Mouse (Mus musculus): ENCODE data around the gene Myh10. TPM values are rescaled to one million over a fixed set of nuclear protein-coding genes. Genes with fewer than 3 reads are reported as not detected.
A peak's percentile ranks its signal among the peaks of the same experiment; 100 is the strongest.

The Myh10 gene
- polyA plus RNA-seq, 1 experiment from 2014 or later: 147 TPM

DNA sequence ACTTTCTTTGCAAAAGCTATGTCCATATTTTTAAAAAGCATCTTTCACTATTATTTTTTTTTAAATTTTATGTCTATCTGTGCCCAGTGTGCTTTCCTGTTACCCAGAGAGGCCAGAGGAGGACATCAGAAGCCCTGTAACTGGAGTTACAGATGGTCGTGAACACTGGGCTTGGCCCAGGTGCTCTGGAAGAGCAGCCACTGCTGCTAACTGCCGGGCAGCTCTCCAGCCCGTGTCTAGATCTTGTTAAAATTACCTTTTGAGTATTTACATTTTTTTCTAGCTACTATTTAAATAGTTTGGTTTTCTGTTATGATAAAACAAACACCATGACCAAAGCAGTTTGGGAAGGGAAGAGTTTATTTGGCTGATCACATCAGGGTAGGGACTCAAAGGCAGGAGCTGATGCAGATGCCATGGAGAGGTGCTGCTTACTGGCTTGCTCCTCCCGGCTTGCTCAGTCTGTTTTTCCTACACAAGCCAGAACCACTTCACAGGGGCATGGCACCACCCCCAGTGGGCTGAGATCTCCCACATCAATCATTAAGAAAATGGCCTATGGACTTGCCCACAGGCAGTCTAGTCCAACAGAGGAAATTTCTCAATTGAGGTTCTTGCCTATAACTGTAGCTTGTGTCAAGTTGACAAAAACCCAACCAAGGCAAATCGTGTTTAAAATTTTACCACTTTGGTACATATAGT is 16.7 kb downstream of the Myh10 start:
- no peak overlapping the region for H3K9ac ChIP-seq (replicated peaks; ENCODE audit: low read length)
- WGBS: 70% methylated on average over 5 of the region's 5 CpGs
- peaks cover 22% of the 10 kb centered on the region for H3K36me3 ChIP-seq (ENCODE audit: insufficient read depth, low read length)
- H3K4me1 ChIP-seq (ENCODE audit: insufficient read depth, low read length): peaks cover 16% of the 10 kb centered on the region; the same call in 1 of the 2 replicates
- 0 out of 2 replicates have a peak, but pooled peaks cover 3% of the 10 kb centered on the region for H3K9me3 ChIP-seq (ENCODE audit: low read length)
- H3K4me2 ChIP-seq (replicated peaks; ENCODE audit: low read depth, low read length): no peak overlapping the region
- H3K27me3 ChIP-seq (ENCODE audit: insufficient read depth, low read length): no peaks in the 10 kb centered on the region
- no peak overlapping the region for H3K4me3 ChIP-seq (ENCODE audit: low read length)
- H3K27ac ChIP-seq (ENCODE audit: low read length): no peak overlapping the region
- ATAC-seq (ENCODE audit: low FRiP score, low TSS enrichment): no peak

GRCm38 (mm10) chr11:68716167-68716566 is 24.8 kb downstream of the Myh10 start:
- peaks cover 24% of the 10 kb centered on the region; the same call in 1 of the 2 replicates for H3K4me1 ChIP-seq (ENCODE audit: insufficient read depth, low read length)
- peaks cover 14% of the 10 kb centered on the region; the same call in 1 of the 2 replicates for H3K36me3 ChIP-seq (ENCODE audit: insufficient read depth, low read length)
- H3K4me3 ChIP-seq (ENCODE audit: low read length): no peak overlapping the region
- no peak overlapping the region for H3K4me2 ChIP-seq (replicated peaks; ENCODE audit: low read depth, low read length)
- 85% methylated on average over 4 of the region's 4 CpGs for WGBS
- H3K9ac ChIP-seq (replicated peaks; ENCODE audit: low read length): no peak overlapping the region
- no peaks in the 10 kb centered on the region for H3K27me3 ChIP-seq (ENCODE audit: insufficient read depth, low read length)
- H3K27ac ChIP-seq (ENCODE audit: low read length): no peak overlapping the region
- ATAC-seq (ENCODE audit: low FRiP score, low TSS enrichment): peak; percentile 6; the same call in 1 of the 2 replicates
- no peaks in the 10 kb centered on the region for H3K9me3 ChIP-seq (ENCODE audit: low read length)

- peaks cover 24% of the 10 kb centered on the region for H3K36me3 ChIP-seq (ENCODE audit: insufficient read depth, low read length)
- H3K4me3 ChIP-seq (ENCODE audit: low read length): no peak overlapping the region
- no peaks in the 10 kb centered on the region for H3K27me3 ChIP-seq (ENCODE audit: insufficient read depth, low read length)
- H3K27ac ChIP-seq (ENCODE audit: low read length): peak overlapping the region; percentile 7
- WGBS: 43% methylated on average over 16 of the region's 16 CpGs
- H3K4me2 ChIP-seq (replicated peaks; ENCODE audit: low read depth, low read length): no peak overlapping the region
- no peak overlapping the region; the same call in 1 of the 2 replicates for H3K9ac ChIP-seq (replicated peaks; ENCODE audit: low read length)
- peaks cover 24% of the 10 kb centered on the region; the same call in 1 of the 2 replicates for H3K4me1 ChIP-seq (ENCODE audit: insufficient read depth, low read length)
- H3K9me3 ChIP-seq (ENCODE audit: low read length): no peaks in the 10 kb centered on the region
- no peak for ATAC-seq (ENCODE audit: low FRiP score, low TSS enrichment)
These were observed 25.9 kb downstream of the Myh10 start for GRCm38 (mm10) chr11:68717171-68717840.

DNA sequence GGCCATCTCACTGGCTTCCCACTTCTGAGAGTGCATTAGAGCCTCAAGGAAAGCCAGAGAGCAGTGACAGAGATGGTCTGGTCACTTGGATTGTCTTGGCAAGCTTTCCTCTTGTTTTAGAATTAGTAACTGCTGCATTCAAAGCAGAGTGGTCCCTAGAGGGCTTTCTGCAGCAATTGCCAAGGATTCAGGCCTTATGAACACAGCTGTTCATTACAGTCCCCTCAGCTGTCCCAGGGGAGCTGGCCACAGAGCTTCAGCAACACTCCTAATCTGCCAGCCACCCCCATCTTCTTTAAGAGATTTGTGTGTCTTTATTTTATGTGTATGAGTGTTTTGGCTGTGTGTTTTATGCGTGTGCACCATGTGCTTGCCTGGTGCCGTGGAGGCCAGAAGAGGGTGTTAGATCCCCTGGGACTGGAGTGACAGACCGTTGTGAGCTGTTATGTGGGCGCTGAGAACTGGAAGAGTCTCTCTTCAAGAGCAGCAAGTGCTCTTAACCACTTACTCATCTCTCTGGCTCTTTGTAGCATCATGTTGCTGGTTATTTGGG is 27.8 kb downstream of the Myh10 start:
- Histone ChIP-seq H3K9ac (replicated peaks; ENCODE audit: low read length) (no peak overlapping the region), H3K27me3 (ENCODE audit: insufficient read depth, low read length) (no peaks in the 10 kb centered on the region), H3K4me3 (ENCODE audit: low read length) (no peak overlapping the region), H3K4me2 (replicated peaks; ENCODE audit: low read depth, low read length) (no peak overlapping the region), H3K9me3 (ENCODE audit: low read length) (no peaks in the 10 kb centered on the region), H3K27ac (ENCODE audit: low read length) (no peak overlapping the region), H3K36me3 (ENCODE audit: insufficient read depth, low read length) (peaks cover 27% of the 10 kb centered on the region), H3K4me1 (ENCODE audit: insufficient read depth, low read length) (peaks cover 18% of the 10 kb centered on the region; the same call in 1 of the 2 replicates)
- WGBS: 63% methylated on average over 4 of the region's 4 CpGs
- ATAC-seq (ENCODE audit: low FRiP score, low TSS enrichment): no peak

- H3K4me3 ChIP-seq (ENCODE audit: low read length): no peak overlapping the region
- peaks cover 18% of the 10 kb centered on the region; the same call in 1 of the 2 replicates for H3K4me1 ChIP-seq (ENCODE audit: insufficient read depth, low read length)
- WGBS: 79% methylated on average over 5 of the region's 5 CpGs
- no peak for ATAC-seq (ENCODE audit: low FRiP score, low TSS enrichment)
- H3K9ac ChIP-seq (replicated peaks; ENCODE audit: low read length): no peak overlapping the region
- no peak overlapping the region for H3K27ac ChIP-seq (ENCODE audit: low read length)
- H3K27me3 ChIP-seq (ENCODE audit: insufficient read depth, low read length): no peaks in the 10 kb centered on the region
- H3K36me3 ChIP-seq (ENCODE audit: insufficient read depth, low read length): peaks cover 23% of the 10 kb centered on the region
- H3K4me2 ChIP-seq (replicated peaks; ENCODE audit: low read depth, low read length): no peak overlapping the region
- no peaks in the 10 kb centered on the region for H3K9me3 ChIP-seq (ENCODE audit: low read length)
These were observed 28.4 kb downstream of the Myh10 start for GRCm38 (mm10) chr11:68719774-68720173.

GRCm38 (mm10) chr11:68724117-68724516 is 32.8 kb downstream of the Myh10 start:
- 0 out of 2 replicates have a peak, but pooled peaks cover 2% of the 10 kb centered on the region for H3K9me3 ChIP-seq (ENCODE audit: low read length)
- H3K27ac ChIP-seq (ENCODE audit: low read length): no peak overlapping the region
- H3K4me1 ChIP-seq (ENCODE audit: insufficient read depth, low read length): no peaks in the 10 kb centered on the region
- H3K27me3 ChIP-seq (ENCODE audit: insufficient read depth, low read length): no peaks in the 10 kb centered on the region
- H3K4me3 ChIP-seq (ENCODE audit: low read length): no peak overlapping the region
- H3K4me2 ChIP-seq (replicated peaks; ENCODE audit: low read depth, low read length): no peak overlapping the region
- ATAC-seq (ENCODE audit: low FRiP score, low TSS enrichment): no peak
- no peak overlapping the region for H3K9ac ChIP-seq (replicated peaks; ENCODE audit: low read length)
- H3K36me3 ChIP-seq (ENCODE audit: insufficient read depth, low read length): peaks cover 30% of the 10 kb centered on the region

DNA sequence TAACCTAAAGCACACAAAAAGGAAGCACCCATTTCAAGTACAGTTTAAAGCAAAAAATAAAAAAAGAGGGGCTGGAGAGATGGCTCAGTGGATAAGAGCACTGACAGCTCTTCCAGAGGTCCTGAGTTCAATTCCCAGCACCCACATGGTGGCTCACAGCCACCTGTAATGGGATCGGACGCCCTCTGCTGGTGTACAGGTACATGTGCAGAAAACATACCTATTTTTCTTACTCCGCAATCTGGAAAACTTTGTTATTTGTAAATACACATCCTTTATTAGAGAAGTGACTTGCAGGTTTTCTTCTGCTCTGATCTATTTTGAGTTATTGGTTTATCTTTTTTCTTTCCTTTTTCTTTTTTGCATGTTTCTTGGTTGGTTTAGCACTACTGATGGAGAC is 37.3 kb downstream of the Myh10 start:
- no peak for ATAC-seq (ENCODE audit: low FRiP score, low TSS enrichment)
- WGBS: 93% methylated on average over 3 of the region's 3 CpGs
- Histone ChIP-seq H3K27me3 (ENCODE audit: insufficient read depth, low read length) (no peaks in the 10 kb centered on the region), H3K9me3 (ENCODE audit: low read length) (0 out of 2 replicates have a peak, but pooled peaks cover 2% of the 10 kb centered on the region), H3K4me1 (ENCODE audit: insufficient read depth, low read length) (peaks cover 5% of the 10 kb centered on the region; the same call in 1 of the 2 replicates), H3K4me3 (ENCODE audit: low read length) (no peak overlapping the region), H3K36me3 (ENCODE audit: insufficient read depth, low read length) (peaks cover 17% of the 10 kb centered on the region), H3K9ac (replicated peaks; ENCODE audit: low read length) (no peak overlapping the region), H3K27ac (ENCODE audit: low read length) (no peak overlapping the region), H3K4me2 (replicated peaks; ENCODE audit: low read depth, low read length) (no peak overlapping the region)

DNA sequence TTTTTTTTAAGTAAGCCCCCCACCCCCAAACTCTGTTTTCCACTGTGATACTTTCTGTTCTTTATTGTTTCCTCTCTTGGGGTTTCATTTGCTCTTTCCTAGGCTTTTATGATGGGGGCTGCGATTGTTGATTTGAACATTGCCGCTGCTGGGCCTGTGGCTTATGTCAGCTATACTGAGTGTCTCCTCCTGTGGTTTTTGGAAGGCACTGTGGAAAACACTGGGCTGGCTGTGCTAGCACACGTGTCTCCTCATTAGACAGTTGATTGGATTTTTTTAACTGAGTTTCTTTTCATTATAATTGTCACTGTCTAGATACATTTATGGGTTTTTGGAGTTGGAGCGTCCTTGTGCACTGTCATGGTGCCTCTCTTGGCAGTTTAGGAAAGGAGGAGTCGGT is 39.4 kb downstream of the Myh10 start:
- 53% methylated on average over 5 of the region's 5 CpGs for WGBS
- H3K4me2 ChIP-seq (replicated peaks; ENCODE audit: low read depth, low read length): no peak overlapping the region
- H3K27ac ChIP-seq (ENCODE audit: low read length): 0 out of 2 replicates have a peak overlapping the region, but pooled peaks have one; percentile 1
- ATAC-seq (ENCODE audit: low FRiP score, low TSS enrichment): 0 out of 2 replicates have a peak, but pooled peaks have one; percentile 23
- peaks cover 5% of the 10 kb centered on the region; the same call in 1 of the 2 replicates for H3K4me1 ChIP-seq (ENCODE audit: insufficient read depth, low read length)
- H3K9ac ChIP-seq (replicated peaks; ENCODE audit: low read length): no peak overlapping the region
- no peaks in the 10 kb centered on the region for H3K27me3 ChIP-seq (ENCODE audit: insufficient read depth, low read length)
- 0 out of 2 replicates have a peak, but pooled peaks cover 2% of the 10 kb centered on the region for H3K9me3 ChIP-seq (ENCODE audit: low read length)
- H3K4me3 ChIP-seq (ENCODE audit: low read length): no peak overlapping the region
- peaks cover 27% of the 10 kb centered on the region for H3K36me3 ChIP-seq (ENCODE audit: insufficient read depth, low read length)

- WGBS: 92% methylated on average over 6 of the region's 6 CpGs
- peaks cover 5% of the 10 kb centered on the region; the same call in 1 of the 2 replicates for H3K4me1 ChIP-seq (ENCODE audit: insufficient read depth, low read length)
- ATAC-seq (ENCODE audit: low FRiP score, low TSS enrichment): no peak
- H3K27ac ChIP-seq (ENCODE audit: low read length): no peak overlapping the region
- no peak overlapping the region for H3K4me2 ChIP-seq (replicated peaks; ENCODE audit: low read depth, low read length)
- H3K9me3 ChIP-seq (ENCODE audit: low read length): 0 out of 2 replicates have a peak, but pooled peaks cover 2% of the 10 kb centered on the region
- peaks cover 32% of the 10 kb centered on the region for H3K36me3 ChIP-seq (ENCODE audit: insufficient read depth, low read length)
- no peaks in the 10 kb centered on the region for H3K27me3 ChIP-seq (ENCODE audit: insufficient read depth, low read length)
- H3K9ac ChIP-seq (replicated peaks; ENCODE audit: low read length): no peak overlapping the region
- H3K4me3 ChIP-seq (ENCODE audit: low read length): no peak overlapping the region
These were observed 40.7 kb downstream of the Myh10 start for GRCm38 (mm10) chr11:68732066-68732465.
